Mouse (Mus musculus) neural tube, embryonic 11.5 days (tissue): ENCODE measurements at regions not wholly inside any gene's neighbourhood (a gene's known extent, or its start where the extent isn't known, plus 50 kb on each side); places are given as distances from the start of the nearest gene placed in this dataset.

Experiments used
- ATAC-seq: fragments of 200-750 bp; cut with Nextera tagmentation; 2 replicates; pipeline ENCODE4 v1.8.0; 2017; ENCODE audit warnings: moderate number of reproducible peaks, mild to moderate bottlenecking, moderate TSS enrichment, moderate library complexity; ENCODE audit not compliant: insufficient read depth, low FRiP score, low TSS enrichment
- DNase-seq: peaks from one replicate; pipeline ENCODE4 v3.0.0-alpha.2; 2015; ENCODE audit warnings: low spot score
- H3K27ac ChIP-seq: fragments of 300-500 bp; sonication (generic); 2 replicates; pipeline ENCODE4 v1.5.1; 2014; ENCODE audit warnings: low read depth, mild to moderate bottlenecking, low read length
- H3K27me3 ChIP-seq: fragments of 300-500 bp; sonication (generic); 2 replicates; pipeline ENCODE4 v1.6.1; 2014; ENCODE audit warnings: mild to moderate bottlenecking, low read length, mixed read lengths; ENCODE audit not compliant: control insufficient read depth, insufficient read depth
- H3K36me3 ChIP-seq: fragments of 300-500 bp; sonication (generic); 2 replicates; pipeline ENCODE4 v1.6.1; 2014; ENCODE audit warnings: mild to moderate bottlenecking, low read length, moderate library complexity, mixed read lengths; ENCODE audit not compliant: control insufficient read depth, insufficient read depth
- H3K4me1 ChIP-seq: fragments of 300-500 bp; sonication (generic); 2 replicates; pipeline ENCODE4 v1.6.1; 2014; ENCODE audit warnings: low read length, mixed read lengths; ENCODE audit not compliant: control insufficient read depth, insufficient read depth
- H3K4me2 ChIP-seq: fragments of 300-500 bp; sonication (generic); 2 replicates; pipeline ENCODE4 v1.6.1; 2014; ENCODE audit warnings: low read depth, mild to moderate bottlenecking, moderate library complexity
- H3K4me3 ChIP-seq: fragments of 300-500 bp; sonication (generic); 2 replicates; pipeline ENCODE4 v1.5.1; 2014; ENCODE audit warnings: low read depth, low read length
- H3K9ac ChIP-seq: fragments of 300-500 bp; sonication (generic); 2 replicates; pipeline ENCODE4 v1.6.1; 2014; ENCODE audit warnings: mild to moderate bottlenecking, low read length
- H3K9me3 ChIP-seq: fragments of 300-500 bp; sonication (generic); 2 replicates; pipeline ENCODE4 v1.6.1; 2016; ENCODE audit warnings: low read length; ENCODE audit not compliant: control insufficient read depth
- WGBS: fragments of 180-500 bp; shearing (Covaris S2); extraction: QIAGEN DNeasy Blood & Tissue Kit; methylation state at CpG from one replicate; pipeline ENCODE4 v1.1.7; 2014; 5-methylcytosine and 5-hydroxymethylcytosine counted together

DNA sequence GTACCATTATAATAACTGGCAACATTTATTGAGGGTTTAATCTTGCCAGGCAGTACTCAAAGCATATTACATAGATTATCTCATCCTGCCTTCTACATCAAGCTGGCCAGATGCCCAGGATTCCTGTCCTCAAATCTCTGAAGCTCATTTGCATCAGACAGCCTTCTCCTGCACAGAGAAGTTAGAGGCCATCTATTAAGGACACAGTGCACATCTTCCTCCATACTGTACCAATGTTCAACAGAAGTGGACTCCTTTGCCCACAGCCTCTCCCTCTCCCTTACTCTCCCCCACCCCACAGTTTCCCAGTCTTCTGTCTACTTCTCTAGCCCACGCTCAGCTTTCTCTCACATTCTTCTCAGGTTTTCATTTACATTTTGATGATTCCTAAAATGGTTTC is 277.3 kb upstream of the Zfp637 start:
- Histone ChIP-seq H3K4me3 (no peak overlapping the region), H3K9ac (no peak overlapping the region), H3K4me1 (no peaks in the 10 kb centered on the region), H3K36me3 (no peaks in the 10 kb centered on the region), H3K27me3 (no peaks in the 10 kb centered on the region), H3K27ac (no peak overlapping the region), H3K4me2 (no peak overlapping the region), H3K9me3 (no peaks in the 10 kb centered on the region)
- no peak for DNase-seq
- ATAC-seq = no peak
- 91% methylated on average over 1 of the region's 1 CpGs for WGBS

DNA sequence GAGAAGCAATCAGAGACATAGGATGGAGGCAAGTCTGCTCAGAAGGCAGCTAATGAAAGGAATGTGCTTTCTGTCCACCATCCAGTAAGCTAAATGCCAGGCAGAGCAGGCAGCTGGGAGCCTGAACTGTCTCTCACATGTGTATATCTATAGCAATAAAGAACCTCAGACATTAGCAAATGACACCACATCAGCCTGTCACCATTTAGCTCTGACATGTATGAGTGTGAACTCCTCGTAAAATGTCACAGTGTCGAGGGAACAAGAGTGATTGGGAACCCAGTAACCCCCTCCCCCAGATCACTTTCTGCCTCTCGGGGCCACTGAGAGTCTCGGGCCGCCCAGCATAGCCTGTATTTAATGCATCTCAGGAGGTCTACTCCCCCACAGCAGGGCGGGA is 274.2 kb upstream of the Zfp637 start:
- no peaks in the 10 kb centered on the region for H3K36me3 ChIP-seq
- no peaks in the 10 kb centered on the region for H3K27me3 ChIP-seq
- DNase-seq = no peak
- WGBS = 57% methylated on average over 6 of the region's 6 CpGs
- no peaks in the 10 kb centered on the region for H3K4me1 ChIP-seq
- H3K9me3 ChIP-seq = no peaks in the 10 kb centered on the region
- no peak overlapping the region for H3K4me3 ChIP-seq
- no peak overlapping the region for H3K9ac ChIP-seq
- no peak for ATAC-seq
- no peak overlapping the region for H3K27ac ChIP-seq
- no peak overlapping the region for H3K4me2 ChIP-seq

DNA sequence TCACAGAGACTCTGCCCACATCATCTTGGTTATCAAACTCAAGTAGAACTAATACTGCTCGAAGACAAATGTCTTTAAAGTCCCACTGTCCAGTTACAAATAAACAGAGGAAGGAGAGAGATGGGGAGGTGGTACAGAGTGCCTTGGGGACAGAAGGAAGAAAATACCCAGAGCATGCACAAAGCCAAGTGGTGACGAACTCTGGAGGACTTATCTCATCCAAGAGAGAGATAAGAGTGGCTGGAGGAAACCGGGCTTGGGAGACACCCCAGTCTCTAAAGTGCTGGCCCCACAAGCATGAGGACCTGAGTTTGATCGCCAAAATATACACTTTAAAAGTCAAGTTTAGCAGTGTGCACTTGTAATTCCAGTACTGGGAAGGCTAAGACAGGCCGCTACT is 273.3 kb upstream of the Zfp637 start:
- H3K36me3 ChIP-seq = no peaks in the 10 kb centered on the region
- H3K4me3 ChIP-seq = no peak overlapping the region
- H3K27ac ChIP-seq = no peak overlapping the region
- H3K4me2 ChIP-seq = no peak overlapping the region
- H3K9me3 ChIP-seq = no peaks in the 10 kb centered on the region
- H3K4me1 ChIP-seq = no peaks in the 10 kb centered on the region
- ATAC-seq (no peak), DNase-seq (no peak)
- H3K9ac ChIP-seq = no peak overlapping the region
- 87% methylated on average over 5 of the region's 5 CpGs for WGBS
- H3K27me3 ChIP-seq = no peaks in the 10 kb centered on the region

DNA sequence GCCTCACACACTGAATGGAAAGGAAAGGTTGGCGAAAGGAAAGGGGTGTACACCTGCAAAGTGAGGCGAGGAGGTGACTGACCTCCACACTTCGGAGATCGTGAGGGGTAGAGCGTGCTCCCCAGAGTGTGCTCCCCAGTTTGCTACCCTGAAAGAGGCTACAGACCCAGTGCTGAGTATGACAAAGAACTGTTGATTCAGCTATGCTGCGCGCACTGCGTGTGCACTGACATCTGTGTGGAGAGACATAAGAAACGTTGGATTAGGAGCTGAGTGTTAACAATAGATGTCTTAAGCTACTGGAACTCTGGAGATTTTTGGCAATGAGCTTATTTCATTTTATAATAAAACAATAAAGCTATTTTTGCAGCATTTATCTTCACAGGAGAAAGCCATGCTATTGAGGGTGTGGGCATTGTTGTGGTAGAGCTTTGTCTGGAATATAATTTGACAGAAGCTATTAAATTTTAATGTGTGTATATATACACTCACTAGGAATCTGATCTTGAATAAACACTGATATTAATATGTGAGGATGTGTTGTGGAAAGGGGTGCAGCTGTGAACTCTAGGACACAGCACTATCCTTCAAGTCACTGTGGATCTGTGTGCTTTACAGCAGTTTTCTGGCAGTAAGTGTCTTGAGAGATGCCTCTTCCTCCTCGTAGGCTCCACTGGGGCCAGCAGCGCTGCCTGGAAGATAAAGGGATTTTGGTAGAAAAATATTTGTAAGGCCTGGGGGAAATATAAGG is 271.2 kb upstream of the Zfp637 start:
- Histone ChIP-seq H3K4me1 (no peaks in the 10 kb centered on the region), H3K36me3 (no peaks in the 10 kb centered on the region), H3K4me3 (no peak overlapping the region), H3K27ac (no peak overlapping the region), H3K9me3 (no peaks in the 10 kb centered on the region), H3K27me3 (no peaks in the 10 kb centered on the region), H3K9ac (no peak overlapping the region), H3K4me2 (no peak overlapping the region)
- ATAC-seq (no peak), DNase-seq (no peak)
- WGBS = 79% methylated on average over 11 of the region's 11 CpGs

DNA sequence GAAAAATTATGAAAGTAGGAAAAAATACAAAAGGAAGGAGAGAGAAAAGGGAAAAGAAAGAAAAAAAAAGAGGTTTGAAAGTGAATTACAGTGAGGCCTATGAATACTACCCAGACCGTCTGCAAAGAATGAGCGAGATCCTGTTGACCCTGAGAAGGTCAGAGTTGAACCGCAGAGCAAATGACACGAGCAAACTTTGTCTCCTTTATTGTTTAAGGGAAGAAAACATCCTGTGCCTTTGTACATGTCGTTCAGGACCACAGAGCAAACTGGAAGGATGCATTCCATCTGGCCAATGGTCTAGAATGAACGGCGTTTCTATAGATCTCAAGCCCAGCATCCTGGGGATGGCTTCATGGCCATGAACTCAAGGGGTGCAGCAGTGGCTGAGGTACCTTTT is 270.6 kb upstream of the Zfp637 start:
- Histone ChIP-seq H3K36me3 (no peaks in the 10 kb centered on the region), H3K4me3 (no peak overlapping the region), H3K4me1 (no peaks in the 10 kb centered on the region), H3K9me3 (no peaks in the 10 kb centered on the region), H3K9ac (no peak overlapping the region), H3K4me2 (no peak overlapping the region), H3K27me3 (no peaks in the 10 kb centered on the region), H3K27ac (no peak overlapping the region)
- ATAC-seq (no peak), DNase-seq (no peak)
- WGBS = 44% methylated on average over 7 of the region's 7 CpGs

DNA sequence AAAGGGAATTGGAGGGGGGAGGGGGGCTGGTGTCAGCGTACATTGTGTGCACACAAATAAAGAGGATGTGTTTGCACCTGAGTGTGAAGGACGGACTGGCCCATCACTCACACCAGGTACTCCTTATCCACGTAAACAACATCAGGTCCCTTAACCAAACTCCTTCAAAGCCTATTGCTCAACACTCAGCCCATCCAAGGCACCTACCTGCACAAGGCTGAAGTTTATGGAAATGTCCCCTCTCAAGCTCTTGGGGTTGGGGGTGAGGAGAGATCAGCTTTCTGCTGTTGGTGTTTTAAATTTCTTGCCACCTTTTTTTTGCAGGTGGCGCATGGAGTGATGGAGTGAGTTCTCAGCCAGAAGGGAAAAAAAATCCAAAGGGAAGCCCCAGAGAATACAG is 270.2 kb upstream of the Zfp637 start:
- WGBS = 83% methylated on average over 4 of the region's 4 CpGs
- Histone ChIP-seq H3K27me3 (no peaks in the 10 kb centered on the region), H3K4me1 (no peaks in the 10 kb centered on the region), H3K27ac (no peak overlapping the region), H3K4me3 (no peak overlapping the region), H3K9ac (no peak overlapping the region), H3K9me3 (no peaks in the 10 kb centered on the region), H3K4me2 (no peak overlapping the region), H3K36me3 (no peaks in the 10 kb centered on the region)
- no peak for DNase-seq
- ATAC-seq = no peak

DNA sequence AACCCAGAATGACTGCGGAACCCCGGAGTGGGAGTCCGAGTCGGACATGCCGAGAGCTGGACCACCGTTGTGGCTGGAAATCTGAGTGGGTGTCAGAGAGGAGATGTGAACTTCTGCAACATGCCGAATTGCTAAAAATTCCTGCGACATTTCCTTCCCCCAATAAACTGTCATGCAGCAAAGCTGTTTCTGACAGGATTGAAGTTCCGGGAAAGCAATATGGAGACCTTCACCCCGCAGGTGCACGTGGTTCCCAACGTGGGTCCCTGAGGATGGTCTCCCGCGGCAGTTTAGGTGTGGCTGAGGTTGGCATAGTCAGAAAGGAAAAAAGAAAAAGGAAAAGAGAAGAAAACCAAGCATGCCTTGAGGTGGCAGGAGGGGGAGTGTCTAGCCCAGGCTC is 269.0 kb upstream of the Zfp637 start:
- 89% methylated on average over 14 of the region's 14 CpGs for WGBS
- Histone ChIP-seq H3K9me3 (no peaks in the 10 kb centered on the region), H3K27me3 (no peaks in the 10 kb centered on the region), H3K4me2 (no peak overlapping the region), H3K4me3 (no peak overlapping the region), H3K4me1 (no peaks in the 10 kb centered on the region), H3K36me3 (no peaks in the 10 kb centered on the region), H3K9ac (no peak overlapping the region), H3K27ac (no peak overlapping the region)
- no peak for ATAC-seq
- no peak for DNase-seq

DNA sequence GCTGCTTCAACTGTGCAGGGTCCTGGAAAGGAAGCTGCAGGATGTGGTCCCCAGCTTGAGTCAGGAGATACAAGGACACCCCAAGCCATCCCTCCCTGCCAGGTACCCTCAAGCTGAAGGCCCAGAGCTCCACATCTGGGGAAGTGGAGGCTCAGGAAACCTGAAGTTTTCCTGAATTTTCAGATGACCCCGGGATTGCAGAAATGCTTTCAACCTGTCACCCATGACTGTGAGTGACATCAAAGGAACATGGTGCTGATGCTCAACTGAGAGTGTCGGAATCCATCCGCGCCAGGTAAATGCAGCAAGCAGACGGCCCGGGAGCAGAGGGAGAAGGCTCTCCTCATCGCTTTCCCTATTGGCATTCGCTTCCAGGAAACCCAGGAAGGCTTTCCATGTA is 267.6 kb upstream of the Zfp637 start:
- DNase-seq (no peak), ATAC-seq (no peak)
- Histone ChIP-seq H3K4me2 (no peak overlapping the region), H3K9me3 (no peaks in the 10 kb centered on the region), H3K4me3 (no peak overlapping the region), H3K36me3 (no peaks in the 10 kb centered on the region), H3K27ac (no peak overlapping the region), H3K9ac (no peak overlapping the region), H3K27me3 (no peaks in the 10 kb centered on the region), H3K4me1 (no peaks in the 10 kb centered on the region)
- WGBS = 92% methylated on average over 8 of the region's 8 CpGs

DNA sequence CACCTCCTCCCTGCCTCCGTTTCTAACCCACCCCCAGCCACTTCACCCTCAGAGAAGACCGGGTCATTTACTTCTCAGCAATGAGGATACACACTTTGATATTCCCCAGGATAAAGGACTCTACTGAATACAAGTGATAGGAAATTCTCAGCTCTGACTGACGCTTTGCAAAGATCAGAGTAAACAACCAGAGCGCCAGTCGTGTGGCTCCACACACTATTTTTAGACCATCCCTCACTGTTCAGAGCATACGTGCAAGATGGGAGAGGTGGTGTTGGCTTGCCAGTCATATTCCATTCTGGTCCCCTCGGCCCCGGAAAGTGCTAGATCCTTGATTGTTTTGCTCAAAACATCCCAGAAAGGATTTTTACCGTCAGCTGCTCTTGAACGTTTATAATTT is 266.8 kb upstream of the Zfp637 start:
- Histone ChIP-seq H3K36me3 (no peaks in the 10 kb centered on the region), H3K9ac (no peak overlapping the region), H3K4me2 (no peak overlapping the region), H3K9me3 (no peaks in the 10 kb centered on the region), H3K27ac (no peak overlapping the region), H3K4me3 (no peak overlapping the region), H3K4me1 (no peaks in the 10 kb centered on the region), H3K27me3 (no peaks in the 10 kb centered on the region)
- WGBS = 87% methylated on average over 10 of the region's 10 CpGs
- ATAC-seq (no peak), DNase-seq (no peak)
